Mouse (Mus musculus) kidney, adult 2 months (tissue): ENCODE measurements at regions not wholly inside any gene's neighbourhood (a gene's known extent, or its start where the extent isn't known, plus 50 kb on each side); places are given as distances from the start of the nearest gene placed in this dataset.

Experiments
- DNase-seq: peaks from one replicate; pipeline ENCODE4 v3.0.0; 2021
- H3K27ac ChIP-seq: fragments of 200-500 bp; 2 replicates; pipeline ENCODE4 v1.5.1; 2012; ENCODE audit warnings: low read depth, low read length, control low read depth, inconsistent platforms; ENCODE audit not compliant: insufficient read depth
- H3K27me3 ChIP-seq: fragments of 200-500 bp; replicated peaks from 2 replicates; pipeline ENCODE4 v1.6.1; 2012; ENCODE audit warnings: mild to moderate bottlenecking, moderate library complexity, low read length, inconsistent platforms; ENCODE audit not compliant: control insufficient read depth, insufficient read depth
- H3K36me3 ChIP-seq: fragments of 200-500 bp; 2 replicates; pipeline ENCODE4 v1.6.1; 2012; ENCODE audit warnings: mild to moderate bottlenecking, moderate library complexity, low read length, inconsistent platforms; ENCODE audit not compliant: control insufficient read depth, insufficient read depth
- H3K4me1 ChIP-seq: fragments of 200-500 bp; 2 replicates; pipeline ENCODE4 v1.6.1; 2011; ENCODE audit warnings: low read length; ENCODE audit not compliant: control insufficient read depth, insufficient read depth
- H3K4me3 ChIP-seq: fragments of 200-500 bp; 2 replicates; pipeline ENCODE4 v1.5.1; 2011; ENCODE audit warnings: mild to moderate bottlenecking, low read depth, low read length, control low read depth; ENCODE audit not compliant: insufficient read depth
- CTCF ChIP-seq: fragments of 200-500 bp; conservative IDR thresholded peaks from 2 replicates; pipeline ENCODE4 v1.5.1; 2011; ENCODE audit warnings: low read depth, mild to moderate bottlenecking, control low read depth, low read length, moderate library complexity, mixed read lengths; ENCODE audit not compliant: insufficient read depth, insufficient read length
- POLR2A ChIP-seq: fragments of 200-500 bp; IDR thresholded peaks from one replicate; pipeline ENCODE4 v1.6.1; 2011; ENCODE audit warnings: low read depth, low read length, control low read depth
- WGBS: fragments of 180-500 bp; shearing (Covaris S2); methylation state at CpG from one replicate; pipeline ENCODE4 v1.1.7; 2018; 5-methylcytosine and 5-hydroxymethylcytosine counted together

- TF ChIP-seq POLR2A: no peak
- Histone ChIP-seq H3K27me3 (no peaks in the 10 kb centered on the region), H3K36me3 (no peaks in the 10 kb centered on the region), H3K4me3 (no peak overlapping the region), H3K27ac (no peak overlapping the region), H3K4me1 (no peaks in the 10 kb centered on the region)
- WGBS: 66% methylated on average over 6 of the region's 6 CpGs
- DNase-seq: no peak
Measured at GRCm38 (mm10) chr15:86996196-86996595, 547.9 kb upstream of the Fam19a5 start.

GRCm38 (mm10) chr15:87018978-87019377 is 525.1 kb upstream of the Fam19a5 start:
- Histone ChIP-seq H3K4me3 (no peak overlapping the region), H3K36me3 (no peaks in the 10 kb centered on the region), H3K27ac (no peak overlapping the region), H3K4me1 (no peaks in the 10 kb centered on the region), H3K27me3 (0 out of 2 replicates have a peak, but pooled peaks cover under 1% of the 10 kb centered on the region)
- 56% methylated on average over 8 of the region's 8 CpGs for WGBS
- DNase-seq: no peak
- TF ChIP-seq CTCF: no peak
- no peak for TF ChIP-seq POLR2A

DNA sequence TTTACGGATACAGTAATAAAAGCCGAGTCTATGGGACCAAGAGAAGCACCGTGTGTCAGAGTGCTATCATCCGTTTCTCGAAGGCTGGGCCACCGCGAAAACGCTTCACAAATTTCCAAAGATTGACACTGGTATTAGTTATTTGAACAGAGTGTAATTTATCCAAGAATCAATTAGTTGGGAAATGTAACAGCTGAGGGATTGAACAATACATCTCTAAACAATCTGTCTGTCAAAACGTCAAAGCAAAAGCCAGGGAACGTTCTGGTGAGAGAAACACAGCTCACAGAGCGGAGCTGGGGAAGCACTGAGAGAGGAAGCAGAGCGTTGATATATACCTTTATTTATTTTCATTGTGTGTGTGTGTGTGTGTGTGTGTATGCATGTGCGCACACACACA is 498.1 kb upstream of the Fam19a5 start:
- Histone ChIP-seq H3K4me1 (no peaks in the 10 kb centered on the region), H3K27me3 (no peaks in the 10 kb centered on the region), H3K4me3 (no peak overlapping the region), H3K27ac (no peak overlapping the region), H3K36me3 (no peaks in the 10 kb centered on the region)
- TF ChIP-seq CTCF (no peak), POLR2A (no peak)
- no peak for DNase-seq
- WGBS: 71% methylated on average over 13 of the region's 13 CpGs

DNA sequence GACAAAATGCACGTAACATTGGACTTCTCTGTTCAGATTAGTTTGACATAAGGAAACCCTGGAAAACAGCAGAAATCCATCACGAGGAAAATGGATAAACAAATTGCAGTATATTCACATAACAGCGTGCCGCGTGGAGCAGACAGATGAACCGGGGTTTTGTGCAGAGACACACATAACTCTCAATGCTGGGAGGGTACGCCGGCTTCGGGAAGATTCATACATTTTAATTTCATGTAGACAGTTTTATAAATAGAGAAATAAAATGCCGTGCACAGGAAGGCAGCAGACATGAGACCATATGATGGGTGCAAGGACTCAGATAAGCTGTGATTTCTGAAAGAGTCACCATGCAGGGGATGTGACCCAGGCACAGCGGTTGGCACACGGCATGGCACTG is 489.9 kb upstream of the Fam19a5 start:
- Histone ChIP-seq H3K27ac (no peak overlapping the region), H3K27me3 (no peaks in the 10 kb centered on the region), H3K36me3 (no peaks in the 10 kb centered on the region), H3K4me1 (no peaks in the 10 kb centered on the region), H3K4me3 (no peak overlapping the region)
- TF ChIP-seq CTCF (no peak), POLR2A (no peak)
- WGBS: 91% methylated on average over 12 of the region's 12 CpGs
- DNase-seq: no peak

DNA sequence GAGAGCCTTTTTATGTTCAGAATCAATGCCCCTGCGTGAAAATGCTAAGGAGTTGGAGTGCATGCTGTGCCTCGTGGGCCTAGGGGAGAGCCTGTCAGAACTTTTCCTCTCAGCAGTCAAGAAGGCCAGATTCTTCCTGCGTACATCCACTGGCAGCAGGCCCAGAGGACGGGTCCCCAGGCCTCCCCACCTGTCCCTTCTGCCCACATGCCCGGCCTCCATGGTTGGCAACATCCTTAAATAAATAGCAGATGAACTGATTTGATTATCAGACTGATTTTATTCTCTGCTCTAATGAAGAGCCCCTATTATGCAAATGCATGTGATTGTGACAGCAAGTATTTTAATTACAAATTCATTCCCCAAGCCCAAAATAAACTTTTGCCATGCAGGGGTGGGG is 479.2 kb upstream of the Fam19a5 start:
- no peak overlapping the region for H3K4me3 ChIP-seq
- no peak for DNase-seq
- no peaks in the 10 kb centered on the region for H3K4me1 ChIP-seq
- no peak overlapping the region for H3K27ac ChIP-seq
- TF ChIP-seq POLR2A (no peak), CTCF (no peak)
- WGBS: 64% methylated on average over 5 of the region's 5 CpGs
- H3K27me3 ChIP-seq: no peaks in the 10 kb centered on the region
- H3K36me3 ChIP-seq: no peaks in the 10 kb centered on the region

- no peak for DNase-seq
Measured at GRCm38 (mm10) chr15:87068261-87068660, 475.8 kb upstream of the Fam19a5 start.

DNA sequence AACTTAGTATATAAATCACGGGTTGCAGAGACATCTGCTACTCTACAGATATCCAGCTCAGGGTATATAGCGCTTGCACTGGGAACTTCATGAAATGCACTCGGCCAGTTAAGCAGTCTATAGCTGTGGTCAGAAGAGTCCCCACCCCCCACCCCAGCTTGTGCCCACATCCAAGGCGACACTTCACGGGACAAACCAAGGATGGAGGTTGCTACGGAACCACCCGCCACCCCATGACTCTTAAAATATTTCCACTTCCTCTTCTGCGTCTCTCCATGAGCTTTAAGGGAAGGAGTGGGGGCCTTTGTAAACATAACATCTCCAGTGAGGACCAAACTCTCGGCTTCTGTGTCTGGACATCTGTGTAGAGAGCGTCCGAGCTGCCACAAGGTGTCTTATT is 469.5 kb upstream of the Fam19a5 start:
- no peak overlapping the region for H3K27ac ChIP-seq
- H3K4me3 ChIP-seq: no peak overlapping the region
- no peaks in the 10 kb centered on the region for H3K4me1 ChIP-seq
- 55% methylated on average over 11 of the region's 11 CpGs for WGBS
- H3K27me3 ChIP-seq: no peaks in the 10 kb centered on the region
- TF ChIP-seq CTCF (no peak), POLR2A (no peak)
- DNase-seq: no peak
- no peaks in the 10 kb centered on the region for H3K36me3 ChIP-seq

More at GRCm38 (mm10) chr15:87068261-87068660, 475.8 kb upstream of the Fam19a5 start:
- H3K27me3 ChIP-seq: no peaks in the 10 kb centered on the region
- no peaks in the 10 kb centered on the region for H3K4me1 ChIP-seq
- no peaks in the 10 kb centered on the region for H3K36me3 ChIP-seq
- WGBS: 19% methylated on average over 13 of the region's 13 CpGs
- H3K27ac ChIP-seq: no peak overlapping the region
- TF ChIP-seq CTCF: no peak
- no peak for TF ChIP-seq POLR2A
- H3K4me3 ChIP-seq: no peak overlapping the region

DNA sequence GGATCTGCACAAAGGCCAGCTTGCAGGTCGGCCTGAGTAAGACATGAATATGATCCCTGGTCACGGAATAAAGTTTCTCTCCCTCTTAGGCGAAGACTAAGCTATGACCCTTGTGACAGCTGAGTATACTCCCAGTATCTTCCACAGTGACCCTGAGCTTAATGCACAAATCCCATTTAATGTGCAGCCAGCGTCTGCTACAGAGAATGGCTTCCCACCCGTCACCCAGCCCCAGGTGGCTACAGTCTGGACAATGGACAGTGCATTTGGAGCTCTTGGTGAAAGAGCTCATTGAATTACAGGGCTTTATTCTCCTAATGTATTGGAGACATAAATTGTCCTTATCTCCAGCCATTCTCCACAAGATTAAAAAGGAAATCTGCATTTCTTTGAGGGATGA is 454.3 kb upstream of the Fam19a5 start:
- DNase-seq: no peak
- H3K4me3 ChIP-seq: no peak overlapping the region
- H3K4me1 ChIP-seq: no peaks in the 10 kb centered on the region
- no peaks in the 10 kb centered on the region for H3K27me3 ChIP-seq
- TF ChIP-seq POLR2A: no peak
- no peak for TF ChIP-seq CTCF
- WGBS: 47% methylated on average over 5 of the region's 5 CpGs
- H3K36me3 ChIP-seq: no peaks in the 10 kb centered on the region
- H3K27ac ChIP-seq: no peak overlapping the region
